Mouse (Mus musculus) ES-Bruce4 (cell line): ENCODE measurements around the gene Capn11. TPM values are rescaled to one million over a fixed set of nuclear protein-coding genes. Genes with fewer than 3 reads are reported as not detected.
A peak's percentile ranks its signal among the peaks of the same experiment; 100 is the strongest.

Experiments used
- H3K27ac ChIP-seq: 2 replicates; pipeline ENCODE4 v1.5.1; 2012; ENCODE audit warnings: low read length, inconsistent platforms; ENCODE audit not compliant: insufficient read depth
- H3K27me3 ChIP-seq: 2 replicates; pipeline ENCODE4 v1.6.1; 2012; ENCODE audit warnings: mild to moderate bottlenecking, low read length, inconsistent platforms; ENCODE audit not compliant: control insufficient read depth, poor library complexity, insufficient read depth, severe bottlenecking
- H3K36me3 ChIP-seq: 2 replicates; pipeline ENCODE4 v1.6.1; 2012; ENCODE audit warnings: inconsistent platforms, mild to moderate bottlenecking, low read length, moderate library complexity; ENCODE audit not compliant: control insufficient read depth, poor library complexity, insufficient read depth, severe bottlenecking
- H3K4me1 ChIP-seq: one replicate; pipeline ENCODE4 v1.8.1; 2011; ENCODE audit warnings: low read length; ENCODE audit not compliant: control insufficient read depth, insufficient read depth
- H3K4me3 ChIP-seq: 2 replicates; pipeline ENCODE4 v1.5.1; 2011; ENCODE audit warnings: low read depth, mild to moderate bottlenecking, low read length
- H3K9ac ChIP-seq: 2 replicates; pipeline ENCODE4 v1.6.1; 2012; ENCODE audit warnings: low read depth, mild to moderate bottlenecking, inconsistent platforms; ENCODE audit not compliant: poor library complexity, severe bottlenecking
- H3K9me3 ChIP-seq: replicated peaks from 2 replicates; pipeline ENCODE4 v1.6.1; 2012; ENCODE audit warnings: mild to moderate bottlenecking, low read length, inconsistent platforms; ENCODE audit not compliant: control insufficient read depth, poor library complexity, insufficient read depth, severe bottlenecking
- CTCF ChIP-seq: IDR thresholded peaks from one replicate; pipeline ENCODE4 v1.8.1; 2011; ENCODE audit warnings: low read depth, low read length
- EP300 ChIP-seq: IDR thresholded peaks from 2 replicates; pipeline ENCODE4 v1.6.1; 2011; ENCODE audit warnings: low read depth, low read length; ENCODE audit not compliant: insufficient read depth
- POLR2A ChIP-seq: IDR thresholded peaks from one replicate; pipeline ENCODE4 v1.8.1; 2011; ENCODE audit warnings: low read length; ENCODE audit not compliant: insufficient read depth
- polyA plus RNA-seq: library from polyadenylated mRNA; stranded (reverse); fragments of >200 nt; gene quantifications from 2 replicates; pipeline ENCODE4 v1.2.4, GENCODE M21; 2011; ENCODE audit warnings: low read depth; ENCODE audit not compliant: missing spikeins, insufficient read depth, insufficient read length

Gene Capn11
- 1.4 and 1.9 TPM in 2 replicates for polyA plus RNA-seq

DNA sequence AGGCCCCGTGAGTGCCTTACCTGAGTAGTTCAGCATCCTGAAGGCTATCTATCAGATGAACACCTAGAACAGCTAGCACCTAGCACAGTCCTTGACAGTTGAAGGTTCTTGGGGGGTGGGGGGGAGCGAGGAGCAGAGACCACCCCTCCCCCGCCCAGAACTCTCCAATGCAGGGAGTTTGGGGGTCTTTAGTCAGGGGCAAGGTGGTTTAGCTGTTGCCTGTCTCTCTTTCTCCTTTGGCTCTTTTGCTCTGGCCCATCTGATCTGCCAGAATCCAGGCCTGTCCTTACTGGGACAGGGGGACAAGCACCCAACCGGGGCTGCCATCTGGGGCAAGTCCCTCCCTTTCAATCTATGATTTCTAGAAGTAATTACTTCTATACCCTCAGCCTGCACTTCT lies at the start of gene Capn11:
Gene Capn11, minus strand, starts transcription at position 101 of the 400 bp plus-strand sequence.
- Histone ChIP-seq H3K4me3 (no peak within 1 kb of the TSS), H3K9ac (no peak within 1 kb of the TSS), H3K36me3 (peaks cover 9% of the 10 kb centered on the region; the same call in 1 of the 2 replicates), H3K4me1 (peaks cover 3% of the 10 kb centered on the region), H3K27me3 (no peaks in the 10 kb centered on the region), H3K27ac (no peak within 1 kb of the TSS), H3K9me3 (no peaks in the 10 kb centered on the region)
- TF ChIP-seq EP300 (no peak), POLR2A (no peak), CTCF (no peak)

GRCm38 (mm10) chr17:45708179-45708578 lies 49.1 kb upstream of the Capn11 start:
- H3K4me1 ChIP-seq, result no peaks in the 10 kb centered on the region
- TF ChIP-seq EP300 (no peak), POLR2A (no peak), CTCF (no peak)
- H3K9ac ChIP-seq, result no peak overlapping the region
- no peaks in the 10 kb centered on the region for H3K27me3 ChIP-seq
- H3K9me3 ChIP-seq, result no peaks in the 10 kb centered on the region
- no peaks in the 10 kb centered on the region for H3K36me3 ChIP-seq
- H3K4me3 ChIP-seq, result no peak overlapping the region
- no peak overlapping the region for H3K27ac ChIP-seq

DNA sequence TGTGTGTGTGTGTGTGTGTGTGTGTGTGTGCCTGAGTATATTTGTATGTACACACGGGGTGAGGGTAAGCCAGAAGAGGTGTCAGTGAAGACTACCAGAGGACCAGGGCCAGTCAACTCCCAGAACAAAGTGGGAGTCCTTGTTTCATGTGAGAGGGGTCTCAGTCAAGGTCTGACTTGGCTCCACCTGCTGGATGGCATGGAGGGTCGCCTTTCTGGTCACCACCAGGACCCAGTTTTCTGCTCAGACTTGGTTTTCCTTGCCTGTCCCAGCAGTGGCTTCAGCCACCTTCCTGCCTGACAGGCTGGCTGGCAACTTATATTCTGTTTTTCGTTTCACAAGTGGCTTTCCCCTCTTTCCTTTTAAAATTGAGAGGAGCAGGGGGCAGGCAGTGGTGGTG lies 48.3 kb upstream of the Capn11 start:
- Histone ChIP-seq H3K9me3 (no peaks in the 10 kb centered on the region), H3K4me3 (no peak overlapping the region), H3K27ac (no peak overlapping the region), H3K27me3 (no peaks in the 10 kb centered on the region), H3K4me1 (no peaks in the 10 kb centered on the region), H3K9ac (no peak overlapping the region), H3K36me3 (no peaks in the 10 kb centered on the region)
- peak; percentile 52 for TF ChIP-seq CTCF
- TF ChIP-seq EP300, result no peak

DNA sequence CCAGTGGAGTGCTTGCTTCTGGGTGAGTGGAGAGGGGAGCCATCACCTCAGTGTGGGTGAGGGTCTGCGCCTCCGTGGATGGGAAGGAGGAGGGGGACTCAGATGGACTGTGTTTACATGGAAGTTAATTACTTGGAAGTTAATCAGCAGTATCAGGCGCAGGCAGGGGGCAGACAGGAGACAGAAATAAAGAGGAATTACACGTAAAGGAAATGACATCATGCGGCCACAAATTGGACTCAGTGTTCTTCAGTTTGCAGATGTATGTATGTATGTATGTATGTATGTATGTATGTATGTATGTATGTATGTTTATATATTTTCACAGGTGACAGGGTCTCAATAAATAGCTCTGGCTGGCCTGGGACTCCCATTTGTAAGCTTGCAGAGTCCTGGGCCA lies 47.7 kb upstream of the Capn11 start:
- H3K36me3 ChIP-seq, result no peaks in the 10 kb centered on the region
- no peak overlapping the region for H3K4me3 ChIP-seq
- TF ChIP-seq POLR2A (no peak), CTCF (no peak), EP300 (no peak)
- no peaks in the 10 kb centered on the region for H3K4me1 ChIP-seq
- no peak overlapping the region for H3K27ac ChIP-seq
- no peaks in the 10 kb centered on the region for H3K9me3 ChIP-seq
- H3K9ac ChIP-seq, result no peak overlapping the region
- H3K27me3 ChIP-seq, result no peaks in the 10 kb centered on the region

DNA sequence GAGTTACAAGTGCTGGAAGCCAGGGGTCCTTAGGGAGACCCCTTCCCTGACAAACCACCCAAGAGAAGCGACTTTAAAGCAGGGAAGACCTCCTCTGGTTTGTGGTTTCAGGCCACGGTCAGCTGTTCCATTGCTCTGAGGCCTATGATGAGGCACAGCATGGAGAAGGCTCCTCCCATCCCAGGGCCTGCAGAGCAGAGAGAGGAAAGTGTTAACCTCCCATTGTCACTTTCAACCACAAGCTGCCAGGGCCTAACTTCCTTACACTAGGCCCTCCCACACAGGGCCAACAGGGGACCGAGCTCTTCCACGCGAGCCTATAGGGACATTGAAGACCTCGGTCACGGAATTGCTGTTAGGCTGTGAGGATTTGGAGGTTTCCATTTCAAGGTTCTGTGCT lies 44.1 kb upstream of the Capn11 start:
- Histone ChIP-seq H3K9ac (no peak overlapping the region), H3K4me1 (peaks cover 2% of the 10 kb centered on the region), H3K4me3 (no peak overlapping the region), H3K27me3 (no peaks in the 10 kb centered on the region), H3K36me3 (no peaks in the 10 kb centered on the region), H3K27ac (no peak overlapping the region), H3K9me3 (no peaks in the 10 kb centered on the region)
- TF ChIP-seq POLR2A, result no peak
- TF ChIP-seq EP300, result no peak
- no peak for TF ChIP-seq CTCF

DNA sequence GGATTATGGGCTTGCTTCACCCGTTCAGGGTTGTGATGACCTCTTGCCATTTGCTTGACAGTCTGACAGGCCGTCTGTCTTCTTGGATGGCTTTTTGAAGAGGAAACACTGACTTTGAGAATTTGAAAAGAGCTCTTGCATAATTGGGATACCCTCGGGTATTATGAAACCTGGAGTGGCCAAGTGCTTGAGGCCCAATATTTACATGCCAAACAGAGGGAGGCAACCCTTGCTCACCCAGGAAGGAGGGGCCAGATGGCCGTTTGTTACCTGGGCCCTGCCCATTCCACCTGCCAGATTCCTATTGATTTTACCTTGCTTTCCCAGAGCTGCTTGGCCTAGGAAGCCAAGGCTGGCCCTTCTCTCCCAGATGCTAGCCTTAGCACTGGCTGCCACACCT lies 43.1 kb upstream of the Capn11 start:
- no peaks in the 10 kb centered on the region for H3K27me3 ChIP-seq
- H3K4me1 ChIP-seq, result peaks cover 2% of the 10 kb centered on the region
- no peaks in the 10 kb centered on the region for H3K36me3 ChIP-seq
- H3K9ac ChIP-seq, result no peak overlapping the region
- no peak overlapping the region for H3K4me3 ChIP-seq
- H3K9me3 ChIP-seq, result no peaks in the 10 kb centered on the region
- no peak overlapping the region for H3K27ac ChIP-seq
- TF ChIP-seq CTCF, result no peak
- no peak for TF ChIP-seq EP300
- no peak for TF ChIP-seq POLR2A
